Mouse (Mus musculus) neural tube, embryonic 15.5 days (tissue): ENCODE results near the gene Tnpo2. TPM values are rescaled to one million over a fixed set of nuclear protein-coding genes. Genes with fewer than 3 reads are reported as not detected.
"Not testable (repeated sequence)": the region's sequence is repeated elsewhere in the genome, so short reads cannot be mapped to it uniquely, and the experiment has no call there.

Experiments
- ATAC-seq: fragments of 200-750 bp; cut with Nextera tagmentation; 2 replicates; pipeline ENCODE4 v1.8.0; 2017; ENCODE audit warnings: mild to moderate bottlenecking, moderate TSS enrichment, moderate library complexity; ENCODE audit not compliant: low FRiP score
- H3K27ac ChIP-seq: fragments of 300-500 bp; sonication (generic); replicated peaks from 2 replicates; pipeline ENCODE4 v1.5.1; 2015; ENCODE audit warnings: mild to moderate bottlenecking, inconsistent platforms
- H3K27me3 ChIP-seq: fragments of 300-500 bp; sonication (generic); replicated peaks from 2 replicates; pipeline ENCODE4 v1.6.1; 2015; ENCODE audit warnings: inconsistent platforms
- H3K36me3 ChIP-seq: fragments of 300-500 bp; sonication (generic); 2 replicates; pipeline ENCODE4 v1.6.1; 2015; ENCODE audit warnings: inconsistent platforms
- H3K4me1 ChIP-seq: fragments of 300-500 bp; sonication (generic); 2 replicates; pipeline ENCODE4 v1.6.1; 2015; ENCODE audit warnings: inconsistent platforms
- H3K4me2 ChIP-seq: fragments of 300-500 bp; sonication (generic); 2 replicates; pipeline ENCODE4 v1.6.1; 2015; ENCODE audit warnings: inconsistent platforms, mild to moderate bottlenecking, moderate library complexity
- H3K4me3 ChIP-seq: fragments of 300-500 bp; sonication (generic); replicated peaks from 2 replicates; pipeline ENCODE4 v1.5.1; 2015; ENCODE audit warnings: mild to moderate bottlenecking, inconsistent platforms
- H3K9ac ChIP-seq: fragments of 300-500 bp; sonication (generic); replicated peaks from 2 replicates; pipeline ENCODE4 v1.6.1; 2015; ENCODE audit warnings: mild to moderate bottlenecking, inconsistent platforms
- H3K9me3 ChIP-seq: fragments of 300-500 bp; sonication (generic); replicated peaks from 2 replicates; pipeline ENCODE4 v1.6.1; 2016; ENCODE audit warnings: inconsistent platforms
- whole genome bisulfite sequencing: fragments of 180-500 bp; shearing (Covaris S2); methylation state at CpG from one replicate; pipeline ENCODE4 v1.1.7; 2015; ENCODE audit warnings: mixed read lengths; 5-methylcytosine and 5-hydroxymethylcytosine counted together
- polyA plus RNA-seq: library from polyadenylated mRNA; unstranded; fragments of >200 nt; fragmentation: Nextera tagmentation; extraction: Ambion mirVana; gene quantifications from 2 replicates; pipeline ENCODE4 v1.2.1, GENCODE M21; 2015

Tnpo2 gene
- polyA plus RNA-seq, 1 experiment from 2014 or later, result 55.5 TPM

DNA sequence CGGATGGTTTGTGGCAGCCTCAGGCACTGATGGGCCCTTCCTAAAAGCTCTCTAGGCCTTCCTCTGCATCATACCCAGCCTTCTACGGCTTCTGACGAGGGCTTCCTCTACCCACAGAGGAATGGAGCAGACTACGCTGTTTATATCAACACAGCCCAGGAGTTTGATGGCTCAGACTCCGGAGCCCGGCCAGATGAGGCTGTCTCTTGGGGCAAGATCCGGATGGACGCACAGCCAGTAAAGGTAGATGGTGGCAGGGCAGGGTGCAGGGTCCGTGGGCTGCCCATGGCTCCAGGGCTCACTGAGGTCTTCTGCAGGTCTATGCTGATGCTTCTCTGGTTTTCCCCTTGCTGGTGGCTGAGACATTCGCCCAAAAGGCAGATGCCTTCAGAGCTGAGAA, 37.9 kb downstream of the Tnpo2 start:
- H3K4me3 ChIP-seq, result no peak overlapping the region
- 94% methylated on average over 10 of the region's 10 CpGs for WGBS

DNA sequence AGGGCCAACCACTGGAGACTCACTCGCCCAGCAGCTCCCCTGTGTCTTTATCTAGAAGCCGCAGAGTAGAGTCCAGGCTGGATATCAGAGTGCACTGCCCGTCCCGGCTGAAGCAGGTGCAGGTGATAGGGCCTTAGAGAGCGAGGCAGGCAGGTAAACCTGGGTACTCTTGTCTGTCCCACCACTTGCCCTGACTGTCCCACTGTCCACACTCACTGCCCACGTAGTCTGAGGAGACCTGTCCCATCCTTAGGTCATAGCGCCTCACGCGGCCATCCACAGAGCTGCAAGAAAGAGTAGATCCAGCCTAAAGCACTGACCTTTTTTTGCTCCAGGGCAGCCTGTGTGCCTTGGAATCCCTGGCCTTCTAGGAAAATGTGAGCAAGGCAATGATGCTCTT, 39.3 kb downstream of the Tnpo2 start:
- Histone ChIP-seq H3K4me3 (no peak overlapping the region), H3K4me1 (peaks cover 37% of the 10 kb centered on the region), H3K4me2 (no peak overlapping the region), H3K27ac (no peak overlapping the region), H3K27me3 (no peaks in the 10 kb centered on the region), H3K9me3 (no peaks in the 10 kb centered on the region), H3K36me3 (peaks cover 40% of the 10 kb centered on the region), H3K9ac (no peak overlapping the region)
- no peak for ATAC-seq
- WGBS, result 78% methylated on average over 9 of the region's 9 CpGs

More for the DNA sequence above, 37.9 kb downstream of the Tnpo2 start:
- no peak for ATAC-seq
- no peak overlapping the region for H3K4me2 ChIP-seq
- no peak overlapping the region; the same call in 1 of the 2 replicates for H3K9ac ChIP-seq
- H3K9me3 ChIP-seq, result no peaks in the 10 kb centered on the region
- peaks cover 34% of the 10 kb centered on the region for H3K4me1 ChIP-seq
- peaks cover 40% of the 10 kb centered on the region for H3K36me3 ChIP-seq
- no peak overlapping the region for H3K27ac ChIP-seq
- no peaks in the 10 kb centered on the region for H3K27me3 ChIP-seq

DNA sequence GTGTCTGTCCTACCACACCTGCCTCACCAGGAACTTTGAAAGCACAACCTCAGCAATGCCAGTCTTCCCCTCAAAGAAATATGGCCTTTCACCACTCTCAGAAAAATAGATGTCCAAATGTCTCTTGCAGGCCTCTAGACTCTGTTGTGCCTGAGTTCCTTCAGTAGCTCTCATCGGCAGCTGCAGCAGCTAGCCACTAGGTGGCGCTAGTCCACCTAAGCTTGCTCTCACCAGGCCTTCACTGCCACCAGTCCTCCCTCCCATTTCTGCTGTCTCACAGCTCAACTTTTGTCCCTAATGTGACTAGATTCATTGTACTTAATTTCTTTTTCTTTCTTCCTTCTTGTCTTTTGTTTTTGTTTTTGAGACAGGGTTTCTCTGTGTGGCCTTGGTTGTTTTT, 40.3 kb downstream of the Tnpo2 start:
- WGBS, result 0% methylated on average over 2 of the region's 2 CpGs
- Histone ChIP-seq H3K9me3 (no peaks in the 10 kb centered on the region), H3K27ac (no peak overlapping the region), H3K9ac (no peak overlapping the region), H3K4me1 (peaks cover 41% of the 10 kb centered on the region), H3K4me3 (no peak overlapping the region), H3K36me3 (peaks cover 40% of the 10 kb centered on the region), H3K4me2 (no peak overlapping the region), H3K27me3 (no peaks in the 10 kb centered on the region)
- ATAC-seq, result no peak

DNA sequence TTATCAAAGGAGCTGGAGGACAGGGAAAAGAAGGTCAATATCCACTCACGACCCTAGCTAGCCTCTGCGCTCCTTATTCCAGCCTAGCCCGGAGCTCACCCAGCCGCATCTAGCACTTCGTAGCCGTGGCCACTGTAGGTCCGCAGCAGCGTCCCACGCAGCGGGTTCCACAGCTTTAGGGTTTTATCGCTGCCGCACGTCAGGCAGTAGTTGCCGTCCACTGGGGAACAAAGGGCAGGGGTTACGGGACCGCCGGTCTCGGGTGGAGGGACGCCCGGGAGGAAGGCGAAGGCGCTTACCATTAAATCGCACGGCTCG, 43.5 kb downstream of the Tnpo2 start:
- under 1% methylated on average over 25 of the region's 25 CpGs for WGBS
- no peak for ATAC-seq
- H3K4me3 ChIP-seq, result peak overlapping the region; percentile 58
- H3K4me2 ChIP-seq, result peak overlapping the region; percentile 93
- H3K9me3 ChIP-seq, result no peaks in the 10 kb centered on the region
- no peaks in the 10 kb centered on the region for H3K27me3 ChIP-seq
- H3K27ac ChIP-seq, result peak overlapping the region; percentile 75
- H3K36me3 ChIP-seq, result peaks cover 24% of the 10 kb centered on the region
- H3K9ac ChIP-seq, result peak overlapping the region; percentile 77
- peaks cover 45% of the 10 kb centered on the region for H3K4me1 ChIP-seq

DNA sequence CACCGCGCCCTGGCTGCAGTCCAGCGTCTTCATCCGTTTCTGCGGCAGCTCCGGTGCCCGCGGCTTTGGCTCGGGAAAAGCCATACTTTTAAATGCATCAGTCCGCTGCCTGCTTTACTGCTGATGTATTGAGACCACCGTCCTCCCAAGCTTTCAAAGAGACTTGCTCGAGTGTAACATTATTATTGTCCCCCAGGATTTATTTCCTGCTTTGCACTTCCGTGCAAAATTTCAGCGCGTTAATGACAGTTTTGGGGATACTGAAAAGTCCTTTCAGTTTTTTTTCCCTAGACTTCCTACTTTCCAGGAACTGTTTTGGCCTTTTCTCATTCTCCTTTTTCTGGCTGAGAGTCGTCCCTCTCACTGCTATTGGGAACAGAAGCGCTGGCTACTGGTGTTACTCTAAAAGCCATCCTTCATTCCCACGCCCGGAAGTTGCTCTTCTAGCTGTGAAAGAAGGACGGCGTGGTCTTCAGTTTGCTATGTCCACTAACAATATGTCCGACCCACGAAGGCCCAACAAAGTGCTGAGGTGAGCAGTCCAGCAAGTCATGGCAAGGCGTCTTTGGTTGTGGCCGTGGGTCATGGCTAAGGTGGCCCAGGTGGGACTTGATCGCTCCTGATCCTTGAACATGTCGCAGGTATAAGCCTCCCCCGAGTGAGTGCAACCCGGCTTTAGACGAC, 44.0 kb downstream of the Tnpo2 start, which contains the start of gene Wdr83os:
Wdr83os (plus strand) TSS at position 209 of the 684 bp plus-strand sequence.
- ATAC-seq, result no peak; the same call in 1 of the 2 replicates
- H3K4me3 ChIP-seq, result peak within 1 kb of the TSS; percentile 58
- H3K4me1 ChIP-seq, result peaks cover 45% of the 10 kb centered on the region
- H3K9ac ChIP-seq, result peak within 1 kb of the TSS; percentile 77
- H3K27ac ChIP-seq, result peak within 1 kb of the TSS; percentile 75
- H3K27me3 ChIP-seq, result no peaks in the 10 kb centered on the region
- H3K4me2 ChIP-seq, result peak within 1 kb of the TSS; percentile 93
- H3K9me3 ChIP-seq, result no peaks in the 10 kb centered on the region
- under 1% methylated on average over 30 of the region's 30 CpGs for WGBS
- H3K36me3 ChIP-seq, result peaks cover 19% of the 10 kb centered on the region

DNA sequence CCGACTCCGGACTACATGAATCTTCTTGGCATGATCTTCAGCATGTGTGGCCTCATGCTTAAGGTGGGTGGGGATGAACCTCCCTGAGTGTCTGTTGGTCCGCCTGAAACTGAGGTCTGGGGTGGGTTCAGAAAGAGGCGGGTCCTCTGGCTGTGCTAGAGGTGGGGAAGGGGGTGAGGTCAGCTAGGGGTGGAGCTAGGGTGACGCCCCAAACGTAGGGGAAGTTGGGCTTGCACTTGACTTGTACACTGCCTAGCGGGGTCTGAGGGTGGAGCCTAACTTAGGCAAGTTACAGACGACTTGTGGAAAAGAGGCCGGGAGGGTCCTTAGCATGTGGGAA, 44.5 kb downstream of the Tnpo2 start, which contains the start of gene Wdr83:
Wdr83 (minus strand) TSS at position 91 of the 340 bp plus-strand sequence.
- peak within 1 kb of the TSS; percentile 77 for H3K9ac ChIP-seq
- peak; percentile 20 for ATAC-seq
- peak within 1 kb of the TSS; percentile 93 for H3K4me2 ChIP-seq
- peaks cover 15% of the 10 kb centered on the region for H3K36me3 ChIP-seq
- H3K9me3 ChIP-seq, result no peaks in the 10 kb centered on the region
- H3K4me3 ChIP-seq, result peak within 1 kb of the TSS; percentile 58
- peak within 1 kb of the TSS; percentile 75 for H3K27ac ChIP-seq
- peaks cover 45% of the 10 kb centered on the region for H3K4me1 ChIP-seq
- no peaks in the 10 kb centered on the region for H3K27me3 ChIP-seq
- WGBS, result 2% methylated on average over 9 of the region's 9 CpGs

DNA sequence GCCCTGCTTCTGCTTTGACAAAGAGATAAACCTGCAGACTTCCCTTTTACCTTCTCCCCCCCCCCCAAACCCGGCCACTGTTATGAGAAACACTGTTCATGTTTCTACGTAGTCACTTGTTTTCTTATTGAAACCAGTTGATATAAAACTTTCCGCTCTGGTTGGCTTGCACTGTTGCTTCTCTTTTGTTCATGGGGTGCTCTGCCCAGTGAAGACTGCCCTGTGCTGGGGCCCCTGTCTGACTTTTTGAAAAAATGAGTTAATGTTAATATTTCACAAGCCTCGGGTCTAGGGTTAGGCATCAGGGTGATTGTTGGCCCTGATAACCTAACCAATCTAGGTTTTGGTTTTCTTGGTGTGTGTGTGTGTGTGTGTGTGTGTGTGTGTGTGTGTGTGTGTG, 45.5 kb downstream of the Tnpo2 start:
- H3K4me1 ChIP-seq, result peaks cover 42% of the 10 kb centered on the region
- peak overlapping the region; percentile 93 for H3K4me2 ChIP-seq
- H3K9me3 ChIP-seq, ATAC-seq, H3K27ac ChIP-seq, H3K9ac ChIP-seq, H3K27me3 ChIP-seq, H3K36me3 ChIP-seq, H3K4me3 ChIP-seq: not testable (repeated sequence)
- 86% methylated on average over 4 of the region's 4 CpGs for WGBS

DNA sequence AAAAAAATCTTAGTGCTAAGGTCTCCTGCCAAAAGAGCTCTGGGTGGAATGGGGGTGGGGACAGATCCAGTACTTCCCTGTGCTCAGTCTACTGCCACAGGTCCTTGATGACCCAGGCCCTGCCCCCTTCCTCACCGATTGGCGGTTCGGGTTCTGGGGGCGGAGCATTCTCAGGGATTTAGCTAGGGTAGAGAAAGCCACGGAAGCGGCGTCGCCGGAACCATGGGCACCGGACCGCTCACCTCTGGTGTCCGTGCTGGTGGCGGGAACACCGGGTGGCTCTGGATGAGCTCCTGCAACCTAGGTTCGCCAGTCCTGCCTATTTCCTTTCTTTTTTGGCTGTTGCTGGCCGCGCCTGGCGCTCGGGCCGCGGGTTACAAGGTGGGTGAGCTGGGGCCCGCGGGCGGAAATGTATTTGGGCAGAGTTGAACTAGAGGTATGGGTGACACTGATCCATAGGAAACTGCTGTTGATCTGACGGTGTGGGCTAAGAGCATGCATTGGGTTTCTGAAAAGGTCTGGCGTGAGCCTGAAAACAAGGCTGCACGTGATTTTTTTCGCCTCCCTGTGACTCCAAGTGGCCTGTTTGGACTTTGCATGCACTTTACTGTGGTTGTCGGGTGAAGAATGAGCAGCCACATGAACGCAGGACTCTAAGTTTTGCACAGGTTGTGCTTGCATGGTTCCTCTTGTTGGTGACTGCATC, 46.5 kb downstream of the Tnpo2 start, which contains the start of gene Man2b1:
Man2b1 (plus strand) TSS at position 163 of the 706 bp plus-strand sequence.
- peak; percentile 85 for ATAC-seq
- H3K4me1 ChIP-seq, result peaks cover 42% of the 10 kb centered on the region
- peak within 1 kb of the TSS; percentile 63 for H3K4me3 ChIP-seq
- H3K9ac ChIP-seq, result peak within 1 kb of the TSS; percentile 63
- H3K9me3 ChIP-seq, result no peaks in the 10 kb centered on the region
- H3K27ac ChIP-seq, result peak within 1 kb of the TSS; percentile 48; the same call in 1 of the 2 replicates
- peaks cover 11% of the 10 kb centered on the region; the same call in 1 of the 2 replicates for H3K36me3 ChIP-seq
- H3K4me2 ChIP-seq, result peak within 1 kb of the TSS; percentile 93
- whole genome bisulfite sequencing, result under 1% methylated on average over 30 of the region's 30 CpGs
- no peaks in the 10 kb centered on the region for H3K27me3 ChIP-seq

DNA sequence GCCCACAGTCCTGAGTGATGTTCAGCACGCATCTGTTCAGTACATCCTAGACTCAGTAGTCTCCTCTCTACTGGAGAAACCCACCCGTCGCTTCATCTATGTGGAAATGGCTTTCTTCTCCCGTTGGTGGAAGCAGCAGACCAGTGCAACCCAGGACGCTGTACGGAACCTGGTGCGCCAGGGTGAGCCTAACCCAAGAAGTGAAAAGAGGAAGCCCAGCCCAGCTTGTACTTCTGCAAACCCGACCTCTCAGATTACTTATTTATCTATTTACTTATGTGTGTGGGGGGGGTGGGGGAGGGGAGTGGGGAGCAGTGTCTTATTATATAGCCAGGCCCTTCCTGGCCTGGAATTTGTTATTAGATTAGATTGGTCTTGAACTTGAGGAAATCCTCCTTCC, 47.9 kb downstream of the Tnpo2 start:
- Histone ChIP-seq H3K27me3 (no peaks in the 10 kb centered on the region), H3K27ac (no peak overlapping the region), H3K36me3 (peaks cover 9% of the 10 kb centered on the region; the same call in 1 of the 2 replicates), H3K9ac (no peak overlapping the region), H3K4me2 (0 out of 2 replicates have a peak overlapping the region, but pooled peaks have one; percentile 5), H3K9me3 (no peaks in the 10 kb centered on the region), H3K4me3 (no peak overlapping the region), H3K4me1 (peaks cover 32% of the 10 kb centered on the region)
- WGBS, result 87% methylated on average over 8 of the region's 8 CpGs
- ATAC-seq, result no peak

DNA sequence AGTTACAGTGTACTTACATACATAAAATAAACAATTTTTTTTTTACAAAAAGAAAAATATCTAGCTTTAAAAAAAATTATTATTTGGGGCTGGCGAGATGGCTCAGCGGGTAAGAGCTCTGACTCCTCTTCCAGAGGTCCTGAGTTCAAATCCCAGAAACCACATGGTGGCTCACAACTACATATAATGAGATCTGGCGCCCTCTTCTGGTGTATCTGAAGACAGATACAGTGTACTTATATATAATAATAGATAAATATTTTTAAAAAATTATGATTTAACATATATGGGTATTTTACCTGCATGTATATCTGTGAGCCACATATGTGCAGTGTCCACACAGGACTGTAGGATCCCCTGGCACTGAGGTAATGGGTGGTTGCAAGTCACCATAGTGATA, 49.5 kb downstream of the Tnpo2 start:
- WGBS, result 82% methylated on average over 3 of the region's 3 CpGs
- Histone ChIP-seq H3K27me3 (no peaks in the 10 kb centered on the region), H3K4me2 (no peak overlapping the region), H3K9ac (no peak overlapping the region), H3K9me3 (no peaks in the 10 kb centered on the region), H3K36me3 (peaks cover 9% of the 10 kb centered on the region; the same call in 1 of the 2 replicates), H3K27ac (no peak overlapping the region), H3K4me3 (no peak overlapping the region), H3K4me1 (peaks cover 24% of the 10 kb centered on the region)
- no peak for ATAC-seq

DNA sequence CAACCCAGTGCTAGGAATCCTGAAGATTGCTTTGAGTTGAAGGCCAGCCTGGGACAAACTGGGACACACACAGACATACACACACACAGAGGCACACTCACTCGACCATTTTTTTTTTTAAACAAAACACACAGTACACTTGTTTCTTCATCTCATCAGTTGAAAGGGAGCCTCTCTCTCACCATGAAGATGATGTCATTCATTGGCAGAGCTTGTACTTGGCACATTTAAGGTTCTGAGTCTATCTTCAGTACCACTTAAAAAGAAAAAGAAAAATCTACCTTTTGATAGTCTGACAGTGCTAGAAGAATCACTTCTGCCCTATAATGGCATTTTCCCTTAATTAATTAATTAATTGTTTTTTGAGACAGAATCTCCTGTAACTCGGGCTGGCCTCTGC, 52.1 kb downstream of the Tnpo2 start:
- no peak for ATAC-seq
- no peak overlapping the region for H3K9ac ChIP-seq
- no peaks in the 10 kb centered on the region for H3K27me3 ChIP-seq
- H3K4me2 ChIP-seq, result no peak overlapping the region
- peaks cover 7% of the 10 kb centered on the region for H3K4me1 ChIP-seq
- no peak overlapping the region for H3K27ac ChIP-seq
- no peak overlapping the region for H3K4me3 ChIP-seq
- no peaks in the 10 kb centered on the region for H3K9me3 ChIP-seq
- peaks cover 14% of the 10 kb centered on the region; the same call in 1 of the 2 replicates for H3K36me3 ChIP-seq
- 85% methylated on average over 2 of the region's 2 CpGs for WGBS

DNA sequence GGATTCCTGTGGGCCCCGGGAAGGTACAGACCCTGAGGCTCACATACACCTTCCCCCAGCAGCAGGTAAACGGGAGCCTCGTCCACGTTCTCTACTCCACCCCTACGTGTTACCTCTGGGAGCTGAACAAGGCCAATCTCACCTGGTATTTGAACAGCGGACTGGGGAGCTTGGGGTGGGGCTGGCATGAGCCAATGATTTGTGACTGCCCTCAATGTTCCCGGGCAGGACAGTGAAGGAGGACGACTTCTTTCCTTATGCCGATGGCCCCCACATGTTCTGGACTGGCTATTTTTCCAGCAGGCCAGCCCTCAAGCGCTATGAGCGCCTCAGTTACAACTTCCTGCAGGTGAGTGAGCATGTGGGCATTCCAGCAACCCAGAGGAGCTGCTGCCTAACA, 54.1 kb downstream of the Tnpo2 start:
- WGBS, result 91% methylated on average over 11 of the region's 11 CpGs
- H3K4me2 ChIP-seq, result no peak overlapping the region
- no peaks in the 10 kb centered on the region for H3K27me3 ChIP-seq
- no peak overlapping the region for H3K27ac ChIP-seq
- no peak for ATAC-seq
- no peak overlapping the region for H3K9ac ChIP-seq
- H3K4me1 ChIP-seq, result no peaks in the 10 kb centered on the region
- H3K4me3 ChIP-seq, result no peak overlapping the region
- peaks cover 29% of the 10 kb centered on the region for H3K36me3 ChIP-seq
- no peaks in the 10 kb centered on the region for H3K9me3 ChIP-seq
